Mouse (Mus musculus) spleen, postnatal 14 days (tissue): Measurements from ENCODE around the gene Mrps17.

Experiments
- DNase-seq, 2 experiments: peaks; one replicate each; pipeline ENCODE4 v3.0.0; 2021 to 2022; ENCODE audit warnings: low spot score in 2 of 2

The Mrps17 gene

DNA sequence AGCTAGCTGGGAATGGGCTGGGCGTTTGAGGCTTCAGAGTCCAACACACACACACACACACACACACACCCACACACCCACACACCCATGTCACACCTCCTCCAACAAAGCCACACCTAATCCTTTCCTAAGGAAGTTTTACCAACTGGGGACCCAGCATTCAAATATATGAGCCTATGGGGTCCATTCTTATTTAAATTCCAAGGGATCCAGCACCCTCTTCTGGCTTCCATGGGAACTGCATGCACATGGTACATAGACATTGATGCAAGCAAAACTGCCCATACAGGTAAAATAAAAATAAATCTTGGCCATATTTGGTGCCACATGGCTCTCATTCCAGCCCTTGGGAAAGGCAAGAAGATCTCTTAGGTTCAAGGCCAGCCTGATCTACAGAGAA is 25.7 kb downstream of the Mrps17 start:
- DNase-seq = no peak

- no peak for DNase-seq
These were observed 27.7 kb downstream of the Mrps17 start for GRCm38 (mm10) chr5:129742903-129743488.

DNA sequence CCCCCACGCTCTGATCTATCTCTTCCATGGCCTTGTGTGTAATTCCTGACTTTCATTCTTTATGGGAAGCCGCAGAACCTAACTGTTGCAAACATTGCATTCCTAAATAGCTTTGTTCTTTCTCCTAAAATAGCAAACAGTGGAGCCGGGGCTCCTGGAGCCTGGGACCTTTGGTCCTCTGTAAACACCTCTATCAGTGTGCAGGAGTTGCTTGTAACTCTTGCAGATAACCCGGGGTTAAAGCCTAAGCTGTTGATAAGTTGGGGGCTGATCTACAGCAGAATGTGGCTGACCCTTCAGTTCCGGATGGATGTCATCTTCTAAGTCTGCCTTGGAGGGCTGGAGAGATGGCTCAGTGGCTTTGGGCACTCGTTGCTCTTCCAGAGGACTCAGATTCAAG is 28.8 kb downstream of the Mrps17 start:
- DNase-seq = no peak

DNA sequence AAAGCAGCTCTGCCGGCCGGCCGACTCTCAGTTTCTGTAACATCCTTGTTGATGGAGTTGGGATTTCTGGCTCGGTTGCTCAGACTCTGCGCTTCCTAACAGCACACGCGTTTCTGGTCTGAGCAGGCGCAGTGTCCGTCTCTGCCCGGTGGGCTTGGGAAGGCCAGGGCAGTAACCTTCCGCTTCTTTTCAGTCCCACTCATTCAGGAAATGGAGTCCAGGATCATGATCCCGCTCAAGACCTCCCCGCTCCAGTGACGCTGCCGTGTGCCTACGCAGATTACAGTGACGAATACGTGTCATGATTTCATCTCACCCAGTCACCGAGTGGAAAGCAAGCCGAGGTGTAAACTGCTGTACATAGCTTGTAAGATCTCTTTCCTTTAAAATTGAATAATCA is 41.6 kb downstream of the Mrps17 start:
- DNase-seq = no peak

- no peak for DNase-seq
These were observed 44.7 kb downstream of the Mrps17 start for GRCm38 (mm10) chr5:129759929-129760480.

DNA sequence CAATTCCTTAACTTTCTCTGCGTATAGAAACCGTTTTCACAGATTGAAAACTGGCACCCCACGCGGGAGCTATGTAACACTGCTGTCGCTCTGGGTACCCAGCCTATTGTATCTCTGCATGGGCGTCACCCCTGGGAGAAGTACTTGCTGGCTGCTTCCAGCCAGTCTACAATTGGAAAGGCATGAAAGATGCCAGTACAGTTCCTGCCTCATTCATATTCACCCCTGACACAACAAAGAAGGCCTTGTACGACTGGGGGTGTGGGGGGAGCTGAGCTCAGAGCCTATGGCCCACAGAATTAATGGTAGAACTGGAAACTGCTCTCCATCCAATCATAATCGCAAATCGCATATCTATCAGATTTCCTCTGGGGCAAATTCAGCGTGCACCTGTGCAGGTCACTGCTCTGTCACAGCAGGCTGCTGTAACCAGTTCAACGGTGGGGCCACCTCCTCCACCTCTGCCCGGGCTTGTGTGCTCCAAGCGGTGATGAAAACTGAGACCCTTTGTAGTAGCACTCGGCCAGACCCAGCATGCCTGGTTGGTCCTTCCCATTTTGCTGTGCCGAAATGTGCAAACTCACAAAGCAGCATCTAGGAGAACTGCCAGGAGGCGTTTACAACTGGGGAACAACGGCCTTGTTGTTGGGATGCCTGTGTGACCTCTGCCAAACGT is 46.7 kb downstream of the Mrps17 start:
- no peak for DNase-seq

DNA sequence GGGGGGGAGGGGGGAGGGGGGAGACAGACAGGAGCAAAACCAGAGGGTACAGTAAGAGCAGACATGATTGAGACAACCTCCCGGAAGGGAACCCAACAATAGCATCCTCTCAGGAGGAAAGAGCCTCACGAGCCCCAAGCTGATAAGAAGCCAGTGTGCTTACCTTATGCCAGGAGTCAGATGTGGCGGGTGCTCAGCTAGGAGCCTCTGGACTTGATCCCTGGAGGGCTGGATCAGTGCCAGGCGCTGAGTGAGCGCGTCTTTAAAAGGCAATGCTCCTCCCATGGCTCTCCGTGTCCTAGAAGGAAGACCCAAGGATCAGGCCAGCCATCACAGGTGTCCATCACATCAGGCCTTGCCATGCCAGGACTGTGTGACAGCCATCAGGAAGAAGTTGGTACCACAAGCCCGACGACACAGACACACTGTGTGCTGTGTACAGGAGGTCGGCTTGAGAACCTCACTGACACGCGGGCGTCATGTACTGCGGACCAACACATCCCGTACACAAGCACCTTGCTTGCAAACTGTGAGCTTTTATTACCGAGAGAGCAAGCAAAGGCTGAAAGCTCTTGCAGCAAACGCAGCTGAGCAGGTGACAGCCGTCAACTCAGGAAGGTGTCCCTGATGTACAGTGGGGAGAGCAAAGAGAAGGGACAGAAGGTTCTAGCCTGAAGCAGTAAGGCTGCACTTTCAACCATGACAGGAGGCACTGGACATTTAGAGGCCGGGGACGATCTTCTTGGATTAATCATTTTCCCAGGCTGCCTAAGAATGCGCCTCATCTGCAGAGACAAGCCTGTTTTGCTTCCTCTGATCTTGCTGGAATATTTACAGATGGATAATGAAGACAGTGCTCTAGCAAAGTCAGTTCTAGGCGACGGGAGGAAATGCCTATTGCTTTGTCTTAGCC is 55.4 kb downstream of the Mrps17 start:
- no peak for DNase-seq
